Mouse (Mus musculus): ENCODE results near the gene Epb41l4b. TPM values are rescaled to one million over a fixed set of nuclear protein-coding genes. Genes with fewer than 3 reads are reported as not detected.

The Epb41l4b gene
- polyA plus RNA-seq, 1 experiment, result 2.3 TPM

DNA sequence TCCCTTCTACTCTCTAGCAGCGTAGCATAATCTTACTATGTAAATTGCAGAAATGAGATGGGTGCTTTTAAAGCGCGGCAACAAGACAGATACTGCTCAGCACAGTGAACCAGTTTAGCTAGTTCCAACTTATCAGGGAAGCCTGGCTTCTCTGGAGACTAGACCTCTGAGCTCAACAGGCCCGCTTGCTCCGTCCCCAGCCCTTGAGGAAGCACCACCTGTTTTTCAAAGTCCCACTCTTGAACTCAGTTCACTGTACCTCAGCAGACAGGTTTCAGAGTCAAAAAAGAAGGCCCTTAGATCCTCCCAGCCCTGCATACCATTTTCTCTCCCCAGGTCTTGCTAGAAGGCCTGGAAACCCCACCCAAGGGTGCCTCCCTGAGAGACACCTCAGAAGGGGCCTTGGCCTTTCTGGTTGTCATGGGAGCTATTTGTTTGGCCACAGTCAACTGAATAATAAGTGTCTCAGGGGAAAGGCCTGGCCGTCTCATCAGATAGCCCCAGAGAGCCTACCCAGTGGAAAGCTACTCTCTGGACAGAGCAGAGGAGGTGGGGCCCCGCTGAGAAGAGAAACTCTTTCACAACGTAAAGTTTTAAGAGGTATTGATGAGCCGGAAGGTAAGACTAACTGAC is 21.5 kb upstream of the Epb41l4b start:
- Histone ChIP-seq H3K27ac (replicated peaks; ENCODE audit: low read depth, low read length) (no peak overlapping the region), H3K4me1 (ENCODE audit: control insufficient read depth, insufficient read depth, insufficient read length, low read length) (no peaks in the 10 kb centered on the region), H3K4me3 (ENCODE audit: insufficient read depth, low read depth, low read length) (no peak overlapping the region)

DNA sequence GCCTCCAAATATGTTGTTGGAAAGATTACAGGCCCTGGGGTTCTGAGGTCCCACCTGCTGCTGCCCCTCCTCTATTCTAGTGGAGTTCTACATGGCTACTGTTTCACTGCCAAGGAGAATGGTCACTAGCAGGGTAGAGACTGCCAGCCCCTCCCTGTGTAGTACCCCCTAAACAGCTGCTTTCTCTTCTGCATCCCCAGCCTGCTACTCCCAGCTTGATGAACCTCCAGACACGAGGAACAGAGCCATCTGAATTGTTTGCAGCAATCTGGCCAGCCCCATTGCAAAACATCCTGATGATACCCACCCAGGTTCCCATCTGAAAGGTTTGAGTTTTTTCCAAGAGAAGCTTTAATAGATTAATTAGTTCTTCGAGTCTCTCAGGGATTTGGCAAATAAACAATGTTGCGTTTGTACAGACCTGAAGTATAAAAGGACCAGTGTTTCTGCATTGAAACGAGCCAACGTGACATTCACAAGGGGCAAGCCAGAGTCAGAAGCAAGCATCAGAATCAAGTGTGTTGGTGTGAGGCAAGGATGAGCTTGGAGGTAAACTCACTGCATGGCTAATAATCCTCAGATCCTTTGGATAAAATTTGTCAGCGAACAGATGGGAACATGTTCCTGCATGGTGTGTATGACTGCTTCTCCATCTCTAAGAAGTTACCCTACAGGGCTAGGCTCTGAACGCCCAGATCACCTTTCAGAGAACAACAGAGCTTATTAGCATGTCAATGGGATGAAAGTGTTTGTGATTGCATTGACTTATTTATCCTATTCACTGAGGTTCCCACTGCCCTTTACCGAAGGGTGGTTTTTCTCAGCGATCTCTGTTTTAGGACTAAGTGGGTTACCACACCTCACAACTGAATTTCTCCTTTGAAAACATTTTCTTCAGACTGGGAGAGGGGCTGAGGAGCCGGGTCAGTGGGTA is 19.8 kb upstream of the Epb41l4b start:
- Histone ChIP-seq H3K27ac (replicated peaks; ENCODE audit: low read depth, low read length) (no peak overlapping the region), H3K4me1 (ENCODE audit: control insufficient read depth, insufficient read depth, insufficient read length, low read length) (no peaks in the 10 kb centered on the region), H3K4me3 (ENCODE audit: insufficient read depth, low read depth, low read length) (no peak overlapping the region)

DNA sequence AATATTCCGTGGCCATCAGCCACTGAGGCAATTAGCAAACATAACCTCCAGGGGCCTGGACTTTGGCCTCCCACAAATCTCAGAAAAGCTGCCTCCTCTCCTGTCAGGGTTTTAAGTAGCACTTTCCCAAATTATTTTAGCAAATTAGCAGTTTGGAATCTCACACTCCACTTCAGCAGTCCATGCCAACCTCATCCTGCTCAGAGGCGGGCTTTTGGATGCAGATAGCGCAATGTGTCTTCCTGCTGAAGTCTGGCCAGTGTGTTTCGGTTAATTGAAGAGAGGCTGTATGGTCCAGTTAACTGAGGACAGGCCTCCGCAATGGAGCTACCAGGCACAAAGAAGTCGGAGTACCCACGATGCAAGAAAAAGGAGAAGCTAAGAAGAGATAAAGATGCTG is 17.3 kb upstream of the Epb41l4b start:
- Histone ChIP-seq H3K4me1 (ENCODE audit: control insufficient read depth, insufficient read depth, insufficient read length, low read length) (no peaks in the 10 kb centered on the region), H3K4me3 (ENCODE audit: insufficient read depth, low read depth, low read length) (no peak overlapping the region), H3K27ac (replicated peaks; ENCODE audit: low read depth, low read length) (no peak overlapping the region)

DNA sequence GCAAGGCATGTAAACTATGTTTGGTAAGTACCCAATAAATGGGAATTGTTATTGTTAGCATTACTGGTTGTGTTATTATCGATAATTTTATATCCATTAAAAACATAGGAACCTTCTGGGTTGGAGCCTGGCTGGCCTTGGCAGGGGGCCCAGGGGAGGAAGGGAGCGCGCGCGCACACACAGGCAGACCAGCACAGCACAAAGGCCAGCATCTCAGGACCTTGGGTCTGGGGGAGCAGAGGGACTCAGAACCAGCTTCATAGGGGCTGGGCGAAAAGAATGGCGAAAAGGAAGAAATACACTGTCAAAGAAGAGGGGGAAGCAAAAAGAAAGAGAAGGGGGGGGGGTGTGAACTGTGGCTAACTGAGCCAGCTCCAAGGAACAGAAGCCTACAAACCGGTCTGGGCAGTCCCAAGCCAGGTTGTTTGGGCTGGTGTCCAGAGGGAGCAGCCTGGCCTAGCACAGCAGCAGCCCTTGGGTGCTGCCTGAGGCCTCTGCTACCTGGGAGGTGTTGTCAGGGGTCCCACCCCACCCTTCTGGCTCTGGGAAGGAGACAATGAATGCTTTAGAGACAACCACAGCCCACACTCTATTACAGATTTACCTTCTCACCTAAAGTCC is 13.4 kb upstream of the Epb41l4b start:
- peaks cover 6% of the 10 kb centered on the region; the same call in 1 of the 2 replicates for H3K4me1 ChIP-seq (ENCODE audit: control insufficient read depth, insufficient read depth, insufficient read length, low read length)
- H3K4me3 ChIP-seq (ENCODE audit: insufficient read depth, low read depth, low read length), result no peak overlapping the region
- no peak overlapping the region for H3K27ac ChIP-seq (replicated peaks; ENCODE audit: low read depth, low read length)

DNA sequence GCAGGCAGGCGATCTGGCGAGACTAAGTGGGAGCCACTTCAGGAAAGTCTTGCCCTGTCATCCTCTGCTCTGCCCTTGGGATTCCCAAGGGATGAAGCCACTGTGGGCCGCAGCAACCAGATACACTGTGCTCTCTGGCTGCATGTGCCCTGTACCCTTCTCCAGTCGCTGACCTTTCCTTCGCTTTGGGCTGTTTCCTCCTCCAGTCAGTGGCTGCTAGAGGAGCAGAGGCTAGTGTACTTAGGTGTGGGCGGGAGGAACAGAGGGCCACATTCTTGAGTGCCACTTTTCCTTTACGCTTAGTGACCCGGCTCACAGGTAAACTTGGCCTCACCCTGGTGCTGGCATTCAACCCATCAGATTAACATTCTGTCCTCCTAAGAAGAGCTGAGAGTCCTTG is 10.6 kb upstream of the Epb41l4b start:
- Histone ChIP-seq H3K4me1 (ENCODE audit: control insufficient read depth, insufficient read depth, insufficient read length, low read length) (peaks cover 6% of the 10 kb centered on the region; the same call in 1 of the 2 replicates), H3K4me3 (ENCODE audit: insufficient read depth, low read depth, low read length) (peak overlapping the region; percentile 37), H3K27ac (replicated peaks; ENCODE audit: low read depth, low read length) (no peak overlapping the region)

DNA sequence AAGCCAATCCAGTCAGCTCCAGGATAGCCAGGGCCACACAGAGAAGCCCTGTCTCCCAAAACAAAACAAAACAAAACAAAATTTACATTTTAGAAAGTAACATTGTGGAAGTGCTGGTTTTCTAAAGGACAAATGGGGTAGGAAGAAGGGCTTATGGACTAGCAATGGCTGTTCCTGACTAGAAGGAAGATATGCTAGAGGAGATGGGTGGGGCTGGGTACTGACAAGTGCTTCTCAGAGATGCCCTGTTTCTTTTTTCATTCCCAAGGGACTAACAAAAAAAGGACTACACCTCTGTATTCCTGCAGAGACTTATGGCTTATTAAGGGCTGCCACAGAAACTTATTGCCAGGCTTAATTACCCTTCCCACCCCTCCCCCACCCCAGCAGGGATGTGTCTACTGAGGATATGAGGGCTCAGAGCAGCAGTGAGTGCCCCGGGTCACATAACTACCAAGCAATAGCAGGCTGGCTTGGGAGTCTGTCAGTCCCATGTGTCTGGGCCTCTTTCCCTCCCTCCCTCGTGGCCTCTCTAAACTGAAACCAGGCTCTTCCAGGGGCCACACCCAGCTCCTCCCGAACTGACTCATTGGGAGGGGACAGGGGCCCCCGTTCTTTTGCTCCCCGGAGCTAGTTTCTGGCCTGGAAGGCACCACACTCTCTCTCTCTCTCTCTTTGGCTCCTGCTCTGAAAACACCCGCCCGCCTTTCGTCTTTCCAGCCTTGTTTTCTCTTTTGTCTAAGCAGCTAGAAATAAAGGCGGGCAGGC is 10.0 kb upstream of the Epb41l4b start:
- Histone ChIP-seq H3K4me1 (ENCODE audit: control insufficient read depth, insufficient read depth, insufficient read length, low read length) (peaks cover 6% of the 10 kb centered on the region; the same call in 1 of the 2 replicates), H3K27ac (replicated peaks; ENCODE audit: low read depth, low read length) (no peak overlapping the region), H3K4me3 (ENCODE audit: insufficient read depth, low read depth, low read length) (peak overlapping the region; percentile 37)

DNA sequence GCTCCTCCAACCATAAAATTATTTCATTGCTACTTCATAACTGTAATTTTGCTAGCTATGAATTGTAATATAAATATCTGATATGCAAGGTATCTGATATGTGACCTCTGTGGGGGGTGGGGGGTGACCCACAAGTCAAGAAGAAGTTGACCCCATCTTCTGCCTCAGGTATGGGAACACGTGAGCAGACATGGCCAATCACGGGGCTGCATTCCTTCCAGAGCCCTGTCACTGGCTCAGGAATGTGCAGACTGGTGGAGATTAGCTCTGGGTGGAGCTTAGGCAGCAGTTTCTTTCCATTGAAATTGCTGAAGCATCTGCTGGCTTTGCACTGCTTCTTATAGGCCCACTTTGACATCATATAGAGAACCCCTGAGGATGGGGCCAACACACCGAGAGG is 4.9 kb upstream of the Epb41l4b start:
- H3K4me1 ChIP-seq (ENCODE audit: control insufficient read depth, insufficient read depth, insufficient read length, low read length), result no peaks in the 10 kb centered on the region
- no peak overlapping the region for H3K27ac ChIP-seq (replicated peaks; ENCODE audit: low read depth, low read length)
- no peak overlapping the region for H3K4me3 ChIP-seq (ENCODE audit: insufficient read depth, low read depth, low read length)

DNA sequence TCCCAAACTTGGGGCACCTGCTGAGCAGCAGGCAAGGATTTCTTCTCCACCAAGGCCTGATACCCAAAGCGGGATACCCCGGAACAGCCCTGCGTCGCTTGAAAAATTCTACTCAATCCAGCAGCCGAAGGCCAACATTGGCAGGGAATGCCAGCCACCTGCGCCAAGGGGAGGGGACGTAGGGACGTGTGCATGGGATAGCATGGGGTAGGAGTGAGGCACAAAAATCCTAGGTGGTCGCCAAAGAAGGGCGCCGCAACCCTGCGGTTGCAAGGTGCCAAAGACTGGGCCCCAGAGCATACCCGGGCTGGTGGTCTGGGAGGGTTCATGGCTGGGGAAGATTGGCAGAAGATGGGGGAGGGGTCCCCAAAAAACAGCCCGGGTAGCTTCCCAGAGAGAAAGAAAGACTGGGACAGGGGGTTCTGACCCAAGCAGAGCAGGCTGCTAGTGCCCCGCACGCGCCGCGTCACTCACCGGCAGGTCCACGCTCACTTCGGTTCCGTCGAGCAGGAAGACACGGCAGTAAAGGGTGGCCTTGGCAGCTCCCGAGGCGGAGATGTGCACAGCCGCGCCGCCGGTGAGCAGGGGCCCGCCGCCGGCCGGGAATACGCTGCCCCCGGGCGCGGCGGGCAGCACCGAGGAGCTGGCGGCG is 737 bp downstream of the Epb41l4b start:
- H3K27ac ChIP-seq (replicated peaks; ENCODE audit: low read depth, low read length), result no peak overlapping the region
- H3K4me3 ChIP-seq (ENCODE audit: insufficient read depth, low read depth, low read length), result peak overlapping the region; percentile 61; the same call in 1 of the 2 replicates
- H3K4me1 ChIP-seq (ENCODE audit: control insufficient read depth, insufficient read depth, insufficient read length, low read length), result no peaks in the 10 kb centered on the region; the same call in 1 of the 2 replicates

DNA sequence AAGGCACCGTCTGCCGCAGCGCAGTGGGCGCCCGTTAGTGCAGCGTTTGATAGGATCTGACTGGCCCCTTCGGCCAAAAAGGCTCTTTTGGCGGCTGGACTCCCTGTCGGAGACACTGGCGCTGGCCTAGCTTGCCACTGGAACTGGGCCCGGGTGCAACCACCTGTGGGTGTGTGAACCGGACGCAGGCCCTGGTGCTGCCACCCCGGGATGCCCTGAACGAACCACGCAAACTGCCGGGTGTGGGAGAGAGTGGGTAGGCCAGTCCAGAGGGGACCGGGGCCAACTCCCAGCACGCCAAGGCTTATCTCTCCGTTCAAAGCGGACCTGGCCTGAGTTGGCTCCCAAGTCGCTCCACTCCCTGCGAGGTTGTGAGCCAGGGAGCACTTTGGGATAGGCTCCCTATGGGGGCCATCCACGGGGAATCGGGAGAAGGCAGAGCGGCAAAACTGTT is 1.3 kb downstream of the Epb41l4b start:
- Histone ChIP-seq H3K4me3 (ENCODE audit: insufficient read depth, low read depth, low read length) (peak overlapping the region; percentile 61; the same call in 1 of the 2 replicates), H3K27ac (replicated peaks; ENCODE audit: low read depth, low read length) (no peak overlapping the region), H3K4me1 (ENCODE audit: control insufficient read depth, insufficient read depth, insufficient read length, low read length) (no peaks in the 10 kb centered on the region; the same call in 1 of the 2 replicates)

DNA sequence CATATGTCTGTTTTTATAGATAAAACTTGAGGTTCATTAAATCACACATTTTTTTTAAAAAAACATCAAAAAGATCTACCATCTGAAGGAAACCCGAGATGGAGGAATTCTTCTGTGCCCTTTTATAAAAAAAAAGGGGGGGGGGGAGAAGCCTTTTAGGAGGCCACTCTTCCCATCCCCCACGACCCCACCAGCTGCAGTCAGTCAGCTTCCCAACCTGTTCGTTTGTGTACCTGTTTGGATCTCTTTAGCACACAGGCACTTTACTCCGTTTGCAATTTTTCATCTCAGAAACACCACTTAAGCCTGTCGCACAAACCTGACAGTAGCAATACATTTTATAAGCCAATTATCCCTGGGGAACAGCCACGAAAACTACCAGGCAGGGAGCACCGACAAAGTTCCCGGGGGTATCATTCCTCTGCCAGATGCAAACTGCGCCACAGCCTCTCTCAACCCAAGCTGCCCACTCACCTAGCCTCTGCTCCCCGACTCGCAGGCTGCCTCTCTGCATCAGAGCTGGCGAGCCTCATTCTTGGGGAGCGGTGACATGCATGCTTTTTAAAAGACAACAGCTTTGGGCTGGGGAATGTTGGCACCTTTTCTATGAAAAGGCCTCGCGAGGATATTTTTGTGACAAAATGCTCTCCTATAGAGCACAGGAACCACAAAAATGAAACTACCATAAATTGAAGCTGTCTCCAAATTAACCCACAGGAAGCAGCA is 2.1 kb downstream of the Epb41l4b start:
- Histone ChIP-seq H3K27ac (replicated peaks; ENCODE audit: low read depth, low read length) (no peak overlapping the region), H3K4me1 (ENCODE audit: control insufficient read depth, insufficient read depth, insufficient read length, low read length) (no peaks in the 10 kb centered on the region; the same call in 1 of the 2 replicates), H3K4me3 (ENCODE audit: insufficient read depth, low read depth, low read length) (0 out of 2 replicates have a peak overlapping the region, but pooled peaks have one; percentile 61)

DNA sequence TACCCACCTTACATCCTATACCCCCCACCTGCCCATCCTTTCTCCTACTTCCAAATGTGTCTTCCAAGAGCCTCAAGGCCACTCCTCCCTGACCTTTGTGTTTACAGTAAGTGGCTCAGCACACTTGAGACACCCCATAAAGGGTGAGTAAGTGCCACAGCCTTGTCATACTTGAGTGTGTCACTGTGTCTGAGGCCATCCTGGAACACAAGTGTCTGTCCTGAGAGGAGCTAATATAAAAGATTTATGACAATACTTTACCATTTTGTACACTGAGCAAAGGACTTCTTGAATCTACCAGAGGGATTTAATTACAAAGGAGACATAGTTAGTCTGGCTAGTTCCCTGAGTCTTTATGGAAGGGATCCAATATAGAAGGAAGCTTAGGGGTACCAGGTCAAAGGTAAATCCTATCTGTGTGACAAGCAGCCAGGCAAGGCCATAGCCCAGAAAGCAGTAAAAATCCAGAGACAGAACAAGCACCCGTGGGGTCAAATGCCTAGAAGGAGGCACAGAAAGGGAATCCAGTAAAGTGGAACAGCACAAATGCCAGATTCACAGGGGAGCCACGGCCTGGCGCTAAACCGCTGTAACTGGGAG is 2.9 kb downstream of the Epb41l4b start:
- H3K4me1 ChIP-seq (ENCODE audit: control insufficient read depth, insufficient read depth, insufficient read length, low read length), result no peaks in the 10 kb centered on the region; the same call in 1 of the 2 replicates
- H3K27ac ChIP-seq (replicated peaks; ENCODE audit: low read depth, low read length), result no peak overlapping the region
- H3K4me3 ChIP-seq (ENCODE audit: insufficient read depth, low read depth, low read length), result no peak overlapping the region

DNA sequence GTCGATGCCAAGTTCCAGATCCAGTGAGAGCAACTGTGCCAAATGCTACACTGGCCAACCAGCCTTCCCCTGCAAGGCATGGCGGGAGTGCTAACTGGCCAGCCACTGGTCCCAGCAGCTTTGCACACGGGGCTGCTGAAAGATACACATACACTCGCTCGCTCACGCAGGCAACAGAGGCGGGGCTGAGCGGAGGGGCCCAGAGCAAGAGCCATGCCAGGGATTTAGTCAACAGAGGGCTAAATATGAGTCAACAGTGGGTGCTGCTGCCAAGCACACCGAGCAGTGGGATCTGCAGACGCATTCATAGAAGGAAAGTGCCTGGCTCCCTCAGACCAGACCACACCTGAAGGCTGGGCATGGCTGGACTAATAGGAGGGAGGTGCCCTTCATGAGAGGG is 3.8 kb downstream of the Epb41l4b start:
- H3K4me3 ChIP-seq (ENCODE audit: insufficient read depth, low read depth, low read length), result no peak overlapping the region
- no peaks in the 10 kb centered on the region; the same call in 1 of the 2 replicates for H3K4me1 ChIP-seq (ENCODE audit: control insufficient read depth, insufficient read depth, insufficient read length, low read length)
- no peak overlapping the region for H3K27ac ChIP-seq (replicated peaks; ENCODE audit: low read depth, low read length)

DNA sequence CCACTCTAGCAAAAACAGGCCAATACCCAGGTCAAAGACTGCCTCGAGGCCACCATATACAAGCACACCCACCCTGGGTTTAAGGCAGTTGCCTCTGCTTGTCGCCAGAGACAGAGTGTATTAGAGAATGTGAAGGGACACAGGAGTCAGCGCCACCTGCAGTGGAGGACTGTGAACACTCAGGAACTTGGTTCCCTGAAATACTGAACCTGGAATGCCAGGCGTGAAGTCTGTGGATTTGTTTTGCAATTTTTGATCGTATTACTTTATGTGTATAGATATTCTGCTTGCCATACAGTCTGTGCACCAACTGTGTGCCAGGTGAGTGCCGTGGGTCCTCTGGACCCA is 5.2 kb downstream of the Epb41l4b start:
- Histone ChIP-seq H3K27ac (replicated peaks; ENCODE audit: low read depth, low read length) (no peak overlapping the region), H3K4me1 (ENCODE audit: control insufficient read depth, insufficient read depth, insufficient read length, low read length) (no peaks in the 10 kb centered on the region; the same call in 1 of the 2 replicates), H3K4me3 (ENCODE audit: insufficient read depth, low read depth, low read length) (no peak overlapping the region)

Data from brown adipose tissue, adult 24 weeks (tissue).